In genomic region chr7:28822556-28822955, GRCm38 (mm10) we compare ENCODE assay signal across 17 mouse cellular contexts. TPM values are rescaled to one million over a fixed set of nuclear protein-coding genes. Genes with fewer than 3 reads are reported as not detected.
DNase-seq lines count a peak whose midpoint lies in the region; ATAC-seq and TF ChIP-seq lines count a peak whose summit lies in the region.
"Had no signal": no experiment of that assay in that cellular context is flagged by ENCODE, and none has a peak within 500 bp of the region (broad histone marks: within the 10 kb centered on the region; RNA-seq: fewer than 3 reads in every experiment).

No protein-coding gene starts in this region.

- TF ChIP-seq EP300 in heart, adult 2 months (IDR thresholded peaks at IDR 0.05; ENCODE audit: insufficient read depth, low read depth, low read length) = no peak
- TF ChIP-seq EP300 in stomach, postnatal 0 days (optimal IDR thresholded peaks at IDR 0.05) = no peak

- peaks cover 36% of the 10 kb centered on the region for H3K4me1 ChIP-seq in heart, adult 2 months (ENCODE audit: control insufficient read depth, insufficient read depth, low read length)
- peaks cover 13% of the 10 kb centered on the region for H3K4me1 ChIP-seq in kidney, postnatal 0 days (replicated peaks; ENCODE audit: insufficient read depth, low read length)
- H3K4me1 ChIP-seq in neural tube, embryonic 14.5 days (ENCODE audit: control insufficient read depth, insufficient read depth, low read length) = peaks cover 13% of the 10 kb centered on the region; the same call in 1 of the 2 replicates
- H3K4me1 ChIP-seq in neural tube, embryonic 15.5 days = peaks cover 51% of the 10 kb centered on the region
- H3K4me1 ChIP-seq in stomach, postnatal 0 days (replicated peaks; ENCODE audit: control insufficient read depth, insufficient read depth) = no peaks in the 10 kb centered on the region

- 83% methylated on average over 1 of the region's 1 CpGs for WGBS in heart, adult 2 months
- 83% methylated on average over 1 of the region's 1 CpGs for WGBS in kidney, postnatal 0 days
- 76% methylated on average over 1 of the region's 1 CpGs for WGBS in neural tube, embryonic 14.5 days
- 78% methylated on average over 1 of the region's 1 CpGs for WGBS in neural tube, embryonic 15.5 days
- WGBS in stomach, postnatal 0 days = 63% methylated on average over 1 of the region's 1 CpGs

- intact Hi-C loops in heart, adult 2 months (cut with DNase I) = no loop called here

- TF ChIP-seq POLR2A in heart, adult 2 months (IDR thresholded peaks at IDR 0.05; ENCODE audit: insufficient read depth, low read depth, low read length) = no peak

- no peak overlapping the region for H3K4me3 ChIP-seq in heart, adult 2 months
- no peak overlapping the region for H3K4me3 ChIP-seq in kidney, postnatal 0 days (replicated peaks; ENCODE audit: low read depth, low read length)
- H3K4me3 ChIP-seq in neural tube, embryonic 14.5 days (ENCODE audit: low read depth, low read length) = no peak overlapping the region
- no peak overlapping the region for H3K4me3 ChIP-seq in neural tube, embryonic 15.5 days (replicated peaks)
- H3K4me3 ChIP-seq in stomach, postnatal 0 days (ENCODE audit: low read depth, low read length) = no peak overlapping the region
- H3K4me3 ChIP-seq: embryonic facial prominence, embryonic 12.5 days; midbrain, embryonic 15.5 days had no signal

- peaks cover 43% of the 10 kb centered on the region for H3K36me3 ChIP-seq in heart, adult 2 months (ENCODE audit: control insufficient read depth, insufficient read depth, low read length)
- H3K36me3 ChIP-seq in kidney, postnatal 0 days (ENCODE audit: insufficient read depth, low read length) = peaks cover 49% of the 10 kb centered on the region
- H3K36me3 ChIP-seq in neural tube, embryonic 14.5 days (ENCODE audit: control insufficient read depth, insufficient read depth, low read length) = peaks cover 48% of the 10 kb centered on the region
- H3K36me3 ChIP-seq in neural tube, embryonic 15.5 days = peaks cover 52% of the 10 kb centered on the region
- H3K36me3 ChIP-seq in stomach, postnatal 0 days (ENCODE audit: control insufficient read depth, insufficient read depth, low read length) = peaks cover 40% of the 10 kb centered on the region

- no peaks in the 10 kb centered on the region for H3K79me2 ChIP-seq in heart, adult 2 months (replicated peaks; ENCODE audit: control insufficient read depth, insufficient read depth, low read length)

- H3K9me3 ChIP-seq in kidney, postnatal 0 days (replicated peaks; ENCODE audit: low read length) = no peaks in the 10 kb centered on the region
- no peaks in the 10 kb centered on the region for H3K9me3 ChIP-seq in neural tube, embryonic 14.5 days (ENCODE audit: control insufficient read depth, low read length)
- H3K9me3 ChIP-seq in neural tube, embryonic 15.5 days (replicated peaks) = no peaks in the 10 kb centered on the region
- no peaks in the 10 kb centered on the region for H3K9me3 ChIP-seq in stomach, postnatal 0 days (ENCODE audit: control insufficient read depth, low read length)
- H3K9me3 ChIP-seq: embryonic facial prominence, embryonic 12.5 days; midbrain, embryonic 15.5 days had no signal

- H3K4me2 ChIP-seq in kidney, postnatal 0 days (ENCODE audit: low read length) = no peak overlapping the region
- no peak overlapping the region for H3K4me2 ChIP-seq in neural tube, embryonic 14.5 days (ENCODE audit: low read depth, low read length)
- no peak overlapping the region for H3K4me2 ChIP-seq in neural tube, embryonic 15.5 days
- no peak overlapping the region for H3K4me2 ChIP-seq in stomach, postnatal 0 days (replicated peaks; ENCODE audit: low read depth)
- H3K4me2 ChIP-seq: embryonic facial prominence, embryonic 12.5 days; midbrain, embryonic 15.5 days had no signal

- H3K9ac ChIP-seq in heart, adult 2 months (ENCODE audit: low read depth, low read length) = no peak overlapping the region
- H3K9ac ChIP-seq in kidney, postnatal 0 days (ENCODE audit: low read depth, low read length) = no peak overlapping the region
- H3K9ac ChIP-seq in neural tube, embryonic 14.5 days (replicated peaks; ENCODE audit: low read depth, low read length) = no peak overlapping the region
- H3K9ac ChIP-seq in neural tube, embryonic 15.5 days (replicated peaks) = no peak overlapping the region
- no peak overlapping the region for H3K9ac ChIP-seq in stomach, postnatal 0 days (ENCODE audit: low read length)
- H3K9ac ChIP-seq: embryonic facial prominence, embryonic 12.5 days; midbrain, embryonic 15.5 days had no signal

- no peak for TF ChIP-seq CTCF in heart, adult 2 months (IDR thresholded peaks at IDR 0.05)
- no peak for TF ChIP-seq CTCF in kidney, postnatal 0 days (IDR thresholded peaks at IDR 0.05; ENCODE audit: low read depth)
- no peak for TF ChIP-seq CTCF in stomach, postnatal 0 days (IDR thresholded peaks at IDR 0.05; ENCODE audit: low read depth)

- ATAC-seq in kidney, postnatal 0 days (replicated peaks; ENCODE audit: low FRiP score, low read depth) = no peak
- no peak for ATAC-seq in neural tube, embryonic 14.5 days (ENCODE audit: low read depth)
- ATAC-seq in neural tube, embryonic 15.5 days (ENCODE audit: low FRiP score) = no peak
- ATAC-seq in stomach, postnatal 0 days (ENCODE audit: low FRiP score, low TSS enrichment) = no peak
- ATAC-seq: forebrain, embryonic 14.5 days; lung, postnatal 0 days; midbrain, embryonic 15.5 days; Patski had no signal

- peak overlapping the region; percentile 98 for H3K27ac ChIP-seq in heart, adult 2 months
- H3K27ac ChIP-seq in kidney, postnatal 0 days = 0 out of 2 replicates have a peak overlapping the region, but pooled peaks have one; percentile 5
- peak overlapping the region; percentile 34; the same call in 1 of the 2 replicates for H3K27ac ChIP-seq in neural tube, embryonic 14.5 days (ENCODE audit: low read depth, low read length)
- H3K27ac ChIP-seq in neural tube, embryonic 15.5 days (replicated peaks) = no peak overlapping the region; the same call in 1 of the 2 replicates
- no peak overlapping the region for H3K27ac ChIP-seq in stomach, postnatal 0 days (replicated peaks)
- H3K27ac ChIP-seq: midbrain, embryonic 15.5 days had no signal

- H3K27me3 ChIP-seq in heart, adult 2 months (ENCODE audit: control insufficient read depth, insufficient read depth, low read length) = no peaks in the 10 kb centered on the region
- no peaks in the 10 kb centered on the region for H3K27me3 ChIP-seq in kidney, postnatal 0 days (ENCODE audit: insufficient read depth, low read length)
- H3K27me3 ChIP-seq in neural tube, embryonic 14.5 days (ENCODE audit: control insufficient read depth, insufficient read depth, low read length) = no peaks in the 10 kb centered on the region
- no peaks in the 10 kb centered on the region for H3K27me3 ChIP-seq in neural tube, embryonic 15.5 days (replicated peaks)
- H3K27me3 ChIP-seq in stomach, postnatal 0 days (ENCODE audit: control insufficient read depth, insufficient read depth, low read length) = no peaks in the 10 kb centered on the region
- H3K27me3 ChIP-seq: embryonic facial prominence, embryonic 12.5 days; midbrain, embryonic 15.5 days; Patski had no signal

- no peak for DNase-seq in heart, adult 2 months
- no peak for DNase-seq in heart, adult 11 months
- no peak for DNase-seq in kidney, postnatal 0 days (ENCODE audit: low spot score)
- no peak for DNase-seq in kidney, adult 9 months
- peak; percentile 16 for DNase-seq in stomach, postnatal 0 days (ENCODE audit: low spot score)
- DNase-seq in layer of hippocampus, postnatal 36 days = no peak
- DNase-seq: kidney, adult 8-10 months; right cerebral cortex, postnatal 14 days; thymus, postnatal 4 days had no signal

RNA-seq across cellular contexts. Expression of gene Ech1, which starts 2.5 kb away (rescaled TPM):
- 1,000 to 10,000 TPM; 1,826 to 2,229 TPM for total RNA-seq in heart, adult 2 months (2021)
- polyA plus RNA-seq in heart, adult 2 months (2012; rRNA removed) = 2,087 and 2,697 TPM in 2 replicates
- polyA plus RNA-seq in kidney, postnatal 0 days (2015; fragmentation: Nextera tagmentation; extraction: Ambion mirVana) = 330 and 348 TPM in 2 replicates
- polyA plus RNA-seq in neural tube, embryonic 14.5 days (2014; fragmentation: Nextera tagmentation; extraction: Ambion mirVana) = 74.5 and 94.4 TPM in 2 replicates
- 91.4 and 114 TPM in 2 replicates for polyA plus RNA-seq in neural tube, embryonic 15.5 days (2015; fragmentation: Nextera tagmentation; extraction: Ambion mirVana)
- polyA plus RNA-seq in stomach, postnatal 0 days (2015; fragmentation: Nextera tagmentation; extraction: Ambion mirVana) = 426 and 435 TPM in 2 replicates
- total RNA-seq in layer of hippocampus, postnatal 36 days (2021) = 10 to 100 TPM; 60.8 to 61.8 TPM

RNA-seq across cellular contexts. Expression of gene Lgals4, which starts 11.1 kb away (rescaled TPM):
- 10 to 100 TPM; 18.5 to 27.6 TPM for total RNA-seq in heart, adult 2 months (2021)
- polyA plus RNA-seq in heart, adult 2 months (2012; rRNA removed) = 63.6 and 121 TPM in 2 replicates
- 10.8 and 10.9 TPM in 2 replicates for polyA plus RNA-seq in kidney, postnatal 0 days (2015; fragmentation: Nextera tagmentation; extraction: Ambion mirVana)
- polyA plus RNA-seq in neural tube, embryonic 14.5 days (2014; fragmentation: Nextera tagmentation; extraction: Ambion mirVana) = 3.4 and 4.1 TPM in 2 replicates
- 5.4 and 85.2 TPM in 2 replicates for polyA plus RNA-seq in neural tube, embryonic 15.5 days (2015; fragmentation: Nextera tagmentation; extraction: Ambion mirVana)
- 469 and 489 TPM in 2 replicates for polyA plus RNA-seq in stomach, postnatal 0 days (2015; fragmentation: Nextera tagmentation; extraction: Ambion mirVana)
- total RNA-seq in layer of hippocampus, postnatal 36 days (2021) = 1 to 10 TPM; 3.6 to 6.1 TPM

RNA-seq across cellular contexts. Expression of gene Hnrnpl, which starts 14.2 kb away (rescaled TPM):
- total RNA-seq in heart, adult 2 months (2021) = 100 to 1,000 TPM; 192 to 206 TPM
- 208 and 348 TPM in 2 replicates for polyA plus RNA-seq in heart, adult 2 months (2012; rRNA removed)
- polyA plus RNA-seq in kidney, postnatal 0 days (2015; fragmentation: Nextera tagmentation; extraction: Ambion mirVana) = 232 TPM in 2 replicates
- 158 and 160 TPM in 2 replicates for polyA plus RNA-seq in neural tube, embryonic 14.5 days (2014; fragmentation: Nextera tagmentation; extraction: Ambion mirVana)
- polyA plus RNA-seq in neural tube, embryonic 15.5 days (2015; fragmentation: Nextera tagmentation; extraction: Ambion mirVana) = 158 and 164 TPM in 2 replicates
- 153 and 156 TPM in 2 replicates for polyA plus RNA-seq in stomach, postnatal 0 days (2015; fragmentation: Nextera tagmentation; extraction: Ambion mirVana)
- 100 to 1,000 TPM; 417 to 431 TPM for total RNA-seq in layer of hippocampus, postnatal 36 days (2021)

RNA-seq across cellular contexts. Expression of gene Rinl, which starts 33.8 kb away (rescaled TPM):
- total RNA-seq in heart, adult 2 months (2021) = 1 to 10 TPM; 1.3 to 2.0 TPM
- 3.2 and 3.3 TPM in 2 replicates for polyA plus RNA-seq in heart, adult 2 months (2012; rRNA removed)
- polyA plus RNA-seq in kidney, postnatal 0 days (2015; fragmentation: Nextera tagmentation; extraction: Ambion mirVana) = 5.2 and 6.3 TPM in 2 replicates
- polyA plus RNA-seq in neural tube, embryonic 14.5 days (2014; fragmentation: Nextera tagmentation; extraction: Ambion mirVana) = 1.6 TPM in 2 replicates
- polyA plus RNA-seq in neural tube, embryonic 15.5 days (2015; fragmentation: Nextera tagmentation; extraction: Ambion mirVana) = 2.9 and 7.0 TPM in 2 replicates
- polyA plus RNA-seq in stomach, postnatal 0 days (2015; fragmentation: Nextera tagmentation; extraction: Ambion mirVana) = 2.1 and 2.6 TPM in 2 replicates
- total RNA-seq in layer of hippocampus, postnatal 36 days (2021) = 1 to 10 TPM; 2.5 TPM

RNA-seq across cellular contexts. Expression of gene Lgals7, which starts 41.1 kb away (rescaled TPM):
- total RNA-seq in heart, adult 2 months (2021) = under 1 TPM in 1 of 2 experiments, not detected in 1; 0.61 TPM
- polyA plus RNA-seq in heart, adult 2 months (2012; rRNA removed) = 1.6 and 4.0 TPM in 2 replicates
- polyA plus RNA-seq in kidney, postnatal 0 days (2015; fragmentation: Nextera tagmentation; extraction: Ambion mirVana) = 1.3 and 1.7 TPM in 2 replicates
- polyA plus RNA-seq in neural tube, embryonic 14.5 days (2014; fragmentation: Nextera tagmentation; extraction: Ambion mirVana) = 1.8 and 2.6 TPM in 2 replicates
- polyA plus RNA-seq in neural tube, embryonic 15.5 days (2015; fragmentation: Nextera tagmentation; extraction: Ambion mirVana) = 3.3 and 4.8 TPM in 2 replicates
- polyA plus RNA-seq in stomach, postnatal 0 days (2015; fragmentation: Nextera tagmentation; extraction: Ambion mirVana) = 296 and 301 TPM in 2 replicates
- total RNA-seq in layer of hippocampus, postnatal 36 days (2021) = not detected
- total RNA-seq: left cerebral cortex, postnatal 36 days had no signal

Comparison
In these comparisons a context has a peak if more than half of its experiments do, and no peak if none do; other contexts are left out.
1. H3K27ac ChIP-seq: peak in heart, adult 2 months (single experiment), kidney, postnatal 0 days (single experiment) and neural tube, embryonic 14.5 days (single experiment); none in neural tube, embryonic 15.5 days (single experiment) and stomach, postnatal 0 days (single experiment).